ENCODE assay signal across 16 mouse cellular contexts in the genomic region with DNA sequence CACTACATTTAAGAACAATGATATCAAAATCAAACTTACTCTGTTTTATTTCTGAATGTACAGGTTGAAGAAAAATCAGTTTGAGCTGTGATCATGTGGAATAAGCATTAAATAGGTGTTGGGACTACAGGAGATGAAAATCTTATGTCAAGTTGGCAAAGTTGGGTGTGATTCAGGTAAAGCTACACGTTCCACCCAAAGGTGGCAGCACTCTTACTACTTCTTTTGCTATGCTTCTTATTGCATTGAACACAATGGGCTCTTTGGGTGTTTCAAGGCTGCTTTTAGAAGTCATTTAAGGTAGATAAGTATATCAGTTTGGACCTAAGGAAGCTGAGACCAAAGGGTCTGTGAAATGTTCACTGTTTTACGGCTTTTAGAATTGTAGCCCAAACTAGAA. TPM values are rescaled to one million over a fixed set of nuclear protein-coding genes. Genes with fewer than 3 reads are reported as not detected.
DNase-seq lines count a peak whose midpoint lies in the region; ATAC-seq and TF ChIP-seq lines count a peak whose summit lies in the region.
"Had no signal": no experiment of that assay in that cellular context is flagged by ENCODE, and none has a peak within 500 bp of the region (broad histone marks: within the 10 kb centered on the region; RNA-seq: fewer than 3 reads in every experiment).

No protein-coding gene starts in this region.

- no peaks in the 10 kb centered on the region for H3K4me1 ChIP-seq in embryonic facial prominence, embryonic 11.5 days (ENCODE audit: control insufficient read depth, insufficient read depth, low read length)
- H3K4me1 ChIP-seq in embryonic facial prominence, embryonic 10.5 days, result peaks cover 24% of the 10 kb centered on the region
- H3K4me1 ChIP-seq in lung, embryonic 14.5 days (ENCODE audit: insufficient read depth), result peaks cover 13% of the 10 kb centered on the region; the same call in 1 of the 2 replicates
- H3K4me1 ChIP-seq: liver, embryonic 15.5 days; neural tube, embryonic 15.5 days had no signal

- H3K4me2 ChIP-seq in embryonic facial prominence, embryonic 11.5 days (ENCODE audit: low read depth, low read length), result no peak overlapping the region
- H3K4me2 ChIP-seq in lung, embryonic 14.5 days, result no peak overlapping the region
- H3K4me2 ChIP-seq: liver, embryonic 15.5 days; neural tube, embryonic 15.5 days had no signal

- no peak for TF ChIP-seq POLR2A in brain, embryonic 14.5 days (IDR thresholded peaks at IDR 0.05; ENCODE audit: borderline replicate concordance, extremely low read depth, insufficient read depth, insufficient read length, poor library complexity, severe bottlenecking)

- no peak overlapping the region for H3K9ac ChIP-seq in embryonic facial prominence, embryonic 11.5 days (replicated peaks; ENCODE audit: low read length)
- no peak overlapping the region for H3K9ac ChIP-seq in lung, embryonic 14.5 days
- H3K9ac ChIP-seq: liver, embryonic 15.5 days; neural tube, embryonic 15.5 days had no signal

- H3K9me3 ChIP-seq in embryonic facial prominence, embryonic 11.5 days (replicated peaks; ENCODE audit: control insufficient read depth, low read length), result no peaks in the 10 kb centered on the region
- H3K9me3 ChIP-seq in embryonic facial prominence, embryonic 10.5 days, result no peaks in the 10 kb centered on the region
- no peaks in the 10 kb centered on the region for H3K9me3 ChIP-seq in lung, embryonic 14.5 days (ENCODE audit: low read depth, low read length)
- H3K9me3 ChIP-seq: liver, embryonic 15.5 days; neural tube, embryonic 15.5 days had no signal

- no peaks in the 10 kb centered on the region for H3K36me3 ChIP-seq in embryonic facial prominence, embryonic 11.5 days (replicated peaks; ENCODE audit: control insufficient read depth, insufficient read depth, low read depth, low read length)
- no peaks in the 10 kb centered on the region for H3K36me3 ChIP-seq in embryonic facial prominence, embryonic 10.5 days (replicated peaks)
- no peaks in the 10 kb centered on the region for H3K36me3 ChIP-seq in lung, embryonic 14.5 days (ENCODE audit: insufficient read depth)
- H3K36me3 ChIP-seq: liver, embryonic 15.5 days; neural tube, embryonic 15.5 days had no signal

- H3K27me3 ChIP-seq in embryonic facial prominence, embryonic 11.5 days (ENCODE audit: control insufficient read depth, insufficient read depth, low read length), result no peaks in the 10 kb centered on the region
- H3K27me3 ChIP-seq in embryonic facial prominence, embryonic 10.5 days (replicated peaks; ENCODE audit: low read depth, poor library complexity, severe bottlenecking), result no peaks in the 10 kb centered on the region
- no peaks in the 10 kb centered on the region for H3K27me3 ChIP-seq in lung, embryonic 14.5 days (ENCODE audit: insufficient read depth, low read length)
- H3K27me3 ChIP-seq: liver, embryonic 15.5 days; neural tube, embryonic 15.5 days had no signal

- H3K4me3 ChIP-seq in embryonic facial prominence, embryonic 11.5 days (ENCODE audit: low read depth, low read length), result no peak overlapping the region
- H3K4me3 ChIP-seq in embryonic facial prominence, embryonic 10.5 days, result no peak overlapping the region
- H3K4me3 ChIP-seq in lung, embryonic 14.5 days (ENCODE audit: low read depth, low read length), result no peak overlapping the region
- H3K4me3 ChIP-seq: liver, embryonic 15.5 days; neural tube, embryonic 15.5 days had no signal

- WGBS in embryonic facial prominence, embryonic 11.5 days, result 63% methylated on average over 2 of the region's 2 CpGs
- 60% methylated on average over 2 of the region's 2 CpGs for WGBS in embryonic facial prominence, embryonic 10.5 days
- 64% methylated on average over 2 of the region's 2 CpGs for WGBS in lung, embryonic 14.5 days

- peak; percentile 47 for TF ChIP-seq CTCF in lung, embryonic 14.5 days (IDR thresholded peaks at IDR 0.05; ENCODE audit: low read depth)
- TF ChIP-seq CTCF in brain, embryonic 14.5 days (IDR thresholded peaks at IDR 0.05; ENCODE audit: borderline replicate concordance, extremely low read depth, insufficient read depth, insufficient read length), result peak; percentile 13; the same call in 1 of the 2 replicates

- H3K27ac ChIP-seq in embryonic facial prominence, embryonic 11.5 days (replicated peaks; ENCODE audit: low read depth, low read length), result no peak overlapping the region
- H3K27ac ChIP-seq in embryonic facial prominence, embryonic 10.5 days (replicated peaks), result no peak overlapping the region
- no peak overlapping the region for H3K27ac ChIP-seq in lung, embryonic 14.5 days (ENCODE audit: low read depth)
- H3K27ac ChIP-seq: liver, embryonic 15.5 days; neural tube, embryonic 15.5 days had no signal

- DNase-seq in embryonic facial prominence, embryonic 11.5 days (ENCODE audit: low spot score), result peak; percentile 20
- no peak for DNase-seq in embryonic facial prominence, embryonic 10.5 days (ENCODE audit: low spot score)
- peak; percentile 17 for DNase-seq in kidney, adult 9 months
- no peak for DNase-seq in kidney, postnatal 4 days
- DNase-seq in lung, embryonic 14.5 days, result peak; percentile 40
- DNase-seq in lung, postnatal 4 days, result no peak
- DNase-seq in brain, embryonic 14.5 days (ENCODE audit: low read depth), result peak; percentile 22
- no peak for DNase-seq in adrenal gland, adult 2 months
- DNase-seq: adrenal gland, postnatal 36 days; B cell, adult 2 months; heart, adult 11 months; heart, postnatal 36 days; layer of hippocampus, adult 9-11 months had no signal

- ATAC-seq in embryonic facial prominence, embryonic 11.5 days (replicated peaks; ENCODE audit: insufficient number of reproducible peaks, low FRiP score, low TSS enrichment, low read depth), result no peak
- no peak for ATAC-seq in lung, embryonic 14.5 days (ENCODE audit: insufficient read depth)

RNA-seq across cellular contexts. Expression of gene Pcsk5, which starts 36.3 kb away (rescaled TPM):
- 17.0 and 20.4 TPM in 2 replicates for polyA plus RNA-seq in embryonic facial prominence, embryonic 11.5 days (2014; fragmentation: Nextera tagmentation; extraction: Ambion mirVana)
- polyA plus RNA-seq in embryonic facial prominence, embryonic 10.5 days (2016; fragmentation: Nextera tagmentation; extraction: Ambion mirVana), result 10.7 and 14.3 TPM in 2 replicates
- polyA plus RNA-seq in lung, embryonic 14.5 days (2014; fragmentation: Nextera tagmentation; extraction: Ambion mirVana), result 19.0 and 21.7 TPM in 2 replicates
- polyA plus RNA-seq in brain, embryonic 14.5 days (2012; rRNA removed), result 4.7 and 6.3 TPM in 2 replicates
- 100 to 1,000 TPM; 145 to 165 TPM for total RNA-seq in adrenal gland, adult 2 months (2021)
- 47.6 and 62.0 TPM in 2 replicates for polyA plus RNA-seq in adrenal gland, adult 2 months (2012; rRNA removed)
- total RNA-seq: megakaryocyte, adult 5-6 weeks had no signal

Comparison
In these comparisons a context has a peak if more than half of its experiments do, and no peak if none do; other contexts are left out.
1. DNase-seq: peak in embryonic facial prominence, embryonic 11.5 days (single experiment), kidney, adult 9 months (single experiment), lung, embryonic 14.5 days (single experiment) and brain, embryonic 14.5 days (single experiment); none in embryonic facial prominence, embryonic 10.5 days (single experiment), kidney, postnatal 4 days (0 of 2), lung, postnatal 4 days (0 of 2) and adrenal gland, adult 2 months (single experiment).